Mouse (Mus musculus) gastrocnemius, postnatal 10 days (tissue): ENCODE results near the gene Trmt1. TPM values are rescaled to one million over a fixed set of nuclear protein-coding genes. Genes with fewer than 3 reads are reported as not detected.

Experiments
- DNase-seq: peaks from one replicate; pipeline ENCODE4 v3.0.0; 2021; ENCODE audit warnings: mixed read lengths
- total RNA-seq, 2 experiments: library from RNA; stranded (reverse); gene quantifications; 2 replicates each; pipeline ENCODE4 v1.2.3; 2021

Gene Trmt1
- total RNA-seq, 2 experiments from 2014 or later = 33.7 to 43.9 TPM

DNA sequence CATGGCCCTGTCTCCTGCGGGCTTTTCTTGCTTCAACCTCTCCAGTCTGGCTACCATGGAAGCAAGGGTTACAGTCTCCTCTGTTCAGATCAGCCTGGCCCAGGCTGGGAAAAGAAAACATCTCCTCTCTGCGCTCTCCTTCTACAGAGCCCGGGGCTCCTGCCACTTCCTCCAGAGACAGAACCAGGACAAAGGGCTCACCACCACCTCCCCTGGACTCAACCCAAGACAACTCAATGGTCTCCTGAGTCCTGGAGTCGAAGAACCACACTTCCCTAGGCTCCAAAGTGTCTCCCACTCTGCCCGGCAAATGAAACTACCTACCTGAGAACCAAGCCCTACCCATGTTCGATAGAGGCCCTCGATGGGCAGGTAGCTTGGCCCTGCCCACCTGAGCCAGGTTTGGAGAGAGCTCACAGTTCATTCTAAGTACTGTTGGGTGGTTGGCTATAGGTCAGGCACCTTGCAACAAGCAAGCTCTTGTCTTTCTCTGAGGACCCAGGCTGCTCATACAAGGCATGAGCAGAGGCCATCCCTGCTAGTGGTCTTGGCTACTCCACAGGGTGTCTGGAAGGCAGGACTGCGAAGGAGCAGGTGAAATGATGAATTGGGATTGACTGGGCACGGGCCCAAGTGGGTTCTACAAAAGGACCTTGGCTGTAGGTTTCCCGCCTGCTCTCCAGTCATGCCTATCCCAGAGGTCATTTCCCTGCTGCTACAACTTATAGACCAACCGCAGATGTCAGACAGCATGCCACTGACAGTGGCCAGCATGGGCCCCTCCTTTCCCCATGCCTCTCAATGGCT lies 45.5 kb downstream of the Trmt1 start:
- DNase-seq = peak; percentile 19

DNA sequence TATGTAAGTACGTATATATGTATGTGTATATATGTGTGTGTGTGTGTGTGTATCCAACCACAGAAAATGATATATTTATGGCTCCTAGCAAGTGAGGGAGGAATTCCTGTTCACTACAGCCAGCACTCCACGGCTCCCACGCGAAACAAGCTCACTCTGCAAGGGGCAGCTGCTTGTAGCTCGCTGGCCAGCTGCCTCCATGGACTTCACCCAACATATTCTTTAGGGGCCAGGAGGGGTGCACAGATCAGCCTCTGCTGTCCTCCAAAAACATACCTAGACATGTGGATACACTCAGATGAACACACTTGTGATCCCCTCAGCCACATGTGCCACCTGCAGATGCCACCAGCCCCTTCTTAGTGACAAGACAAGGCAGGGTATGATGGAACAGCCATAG lies 46.4 kb downstream of the Trmt1 start:
- peak; percentile 40 for DNase-seq

GRCm38 (mm10) chr8:84732996-84733395 lies 46.9 kb downstream of the Trmt1 start:
- peak; percentile 29 for DNase-seq

- no peak for DNase-seq
Measured at GRCm38 (mm10) chr8:84733959-84734358, 47.9 kb downstream of the Trmt1 start.

- DNase-seq = no peak
Measured at GRCm38 (mm10) chr8:84734680-84735079, 48.6 kb downstream of the Trmt1 start.

DNA sequence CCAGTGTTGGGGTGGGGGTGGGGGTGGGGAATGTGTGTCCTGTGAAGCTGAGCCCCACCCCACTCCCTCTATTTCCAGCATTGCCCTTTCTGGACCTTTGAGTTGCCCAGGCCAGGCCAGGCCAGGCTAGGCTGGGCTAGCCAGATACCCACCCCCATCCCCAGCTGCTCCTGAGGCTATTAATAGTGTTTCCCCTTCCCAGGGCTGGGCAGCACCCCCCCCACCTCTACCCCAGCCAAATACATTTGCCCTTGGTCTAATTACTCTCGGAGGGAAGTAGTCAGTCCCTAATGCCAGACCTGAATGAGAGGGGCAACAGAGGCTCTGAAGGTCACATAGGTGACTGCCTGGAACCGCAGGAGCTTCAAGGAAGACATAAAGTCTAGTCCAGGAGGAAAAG lies 49.5 kb downstream of the Trmt1 start:
- no peak for DNase-seq

- no peak for DNase-seq
Measured at GRCm38 (mm10) chr8:84736521-84736920, 50.4 kb downstream of the Trmt1 start.

DNA sequence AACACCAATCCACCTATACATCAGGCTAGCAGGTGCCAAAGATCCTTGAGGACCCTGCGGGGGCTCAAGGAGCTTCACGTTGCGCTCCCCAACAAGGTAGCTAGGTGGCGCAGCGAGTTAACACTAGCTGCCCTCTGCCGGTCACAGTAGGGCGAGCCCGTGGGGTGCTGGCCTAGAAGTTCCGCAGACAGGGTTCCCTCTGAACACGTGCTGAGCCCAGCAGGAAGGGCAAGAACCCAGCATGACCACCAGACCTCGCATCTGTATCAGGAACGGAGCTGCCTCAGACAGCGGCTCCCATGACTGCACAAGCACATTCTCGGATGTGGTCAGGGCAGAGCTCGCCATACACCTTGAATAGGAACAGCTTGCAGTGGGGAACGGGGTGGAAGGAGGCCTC lies 51.5 kb downstream of the Trmt1 start:
- peak; percentile 83 for DNase-seq

GRCm38 (mm10) chr8:84738266-84738665 lies 52.2 kb downstream of the Trmt1 start:
- no peak for DNase-seq

DNA sequence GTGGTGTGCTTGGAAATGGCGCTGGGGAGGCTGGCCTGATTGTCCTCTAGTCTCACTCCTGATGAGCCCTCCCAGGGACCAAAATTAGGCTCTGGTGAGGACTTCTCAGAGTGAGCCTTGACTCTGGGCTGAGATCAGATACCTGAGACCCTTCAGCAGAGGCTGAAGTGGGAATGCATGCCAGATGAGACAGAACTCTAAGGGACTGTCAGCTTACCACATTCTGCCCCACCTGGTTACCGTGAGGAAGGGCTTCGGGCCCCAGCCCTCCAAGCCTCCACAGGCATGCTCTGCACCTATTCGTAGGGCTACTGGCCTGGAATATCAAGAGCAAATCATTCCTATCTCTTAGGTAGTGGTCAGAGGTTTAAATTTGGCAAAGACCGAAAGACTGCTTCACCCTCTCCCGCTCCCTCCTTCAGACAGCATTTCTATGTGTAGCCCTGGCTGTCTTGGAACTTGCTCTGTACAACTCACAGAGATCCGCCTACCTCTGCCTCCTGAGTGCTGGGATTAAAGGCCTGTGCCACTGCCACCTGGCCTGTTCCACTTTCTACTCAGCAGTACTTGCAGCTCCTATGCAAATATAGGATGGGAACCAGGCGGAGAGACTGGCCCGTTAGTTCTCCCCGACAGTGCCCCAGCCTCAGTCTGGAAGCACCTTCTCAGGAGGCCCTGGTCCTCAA lies 52.8 kb downstream of the Trmt1 start:
- no peak for DNase-seq

DNA sequence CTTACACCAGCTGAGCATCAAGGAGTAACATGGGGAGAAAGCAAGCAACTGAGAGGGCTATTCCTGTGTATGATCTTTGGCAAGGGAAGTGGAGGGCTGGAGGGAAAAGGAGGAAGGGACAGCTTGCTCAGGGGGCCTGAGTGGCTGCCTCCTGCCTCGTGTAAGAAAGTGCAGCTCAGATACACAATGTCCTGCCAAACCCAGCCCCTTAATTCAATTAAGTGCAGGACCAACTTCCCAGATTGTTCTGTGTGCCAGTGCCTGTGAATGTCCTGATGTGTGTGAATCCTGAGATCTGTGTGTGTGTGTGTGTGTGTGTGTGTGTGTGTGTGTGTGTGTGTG lies 53.3 kb downstream of the Trmt1 start:
- DNase-seq = no peak

DNA sequence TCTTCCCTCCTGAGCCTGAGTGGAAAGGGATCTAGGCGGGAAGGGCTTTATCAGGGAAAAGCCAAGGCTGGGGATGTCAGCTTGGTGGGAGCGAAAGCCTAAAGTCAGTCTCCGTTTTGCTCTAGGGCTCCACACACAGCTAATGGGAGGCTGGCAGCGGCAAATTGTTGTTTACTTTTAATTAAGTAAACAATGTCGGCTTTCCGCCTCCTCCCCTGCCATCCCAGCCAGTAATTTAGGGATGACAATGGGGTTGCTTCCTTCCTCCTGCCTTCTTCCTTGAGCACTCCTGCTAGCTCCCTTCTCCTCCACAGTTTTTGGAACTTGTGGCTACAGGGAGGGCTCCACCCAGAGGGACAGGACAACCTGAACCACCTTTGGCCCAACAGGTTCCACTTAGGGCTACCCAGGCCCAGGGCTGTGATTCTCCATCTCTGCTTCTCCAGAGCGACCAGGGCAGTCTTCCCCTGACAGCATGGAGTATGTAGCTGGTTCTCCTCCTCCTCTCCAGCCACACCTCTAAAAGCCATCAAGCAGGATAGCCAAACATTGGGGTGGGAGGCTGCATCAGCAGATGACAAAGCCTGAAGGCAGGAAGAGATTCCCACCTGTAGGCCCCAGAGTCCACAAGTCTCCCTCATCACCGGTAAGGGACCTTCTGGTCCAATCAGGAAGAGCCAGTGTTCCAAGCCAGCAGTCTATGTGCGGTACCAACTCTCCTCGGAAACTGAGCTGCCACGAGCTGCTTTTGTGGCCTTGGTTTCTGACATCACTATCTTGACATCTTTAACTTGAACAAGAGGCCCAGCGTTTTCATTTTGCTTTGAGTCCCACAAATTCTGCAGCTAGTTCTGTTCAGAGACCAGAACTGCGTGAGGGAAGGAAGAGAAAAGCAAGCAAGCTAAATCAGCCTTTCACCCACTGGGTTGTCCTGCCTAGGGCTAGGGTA lies 55.1 kb downstream of the Trmt1 start:
- DNase-seq = no peak

DNA sequence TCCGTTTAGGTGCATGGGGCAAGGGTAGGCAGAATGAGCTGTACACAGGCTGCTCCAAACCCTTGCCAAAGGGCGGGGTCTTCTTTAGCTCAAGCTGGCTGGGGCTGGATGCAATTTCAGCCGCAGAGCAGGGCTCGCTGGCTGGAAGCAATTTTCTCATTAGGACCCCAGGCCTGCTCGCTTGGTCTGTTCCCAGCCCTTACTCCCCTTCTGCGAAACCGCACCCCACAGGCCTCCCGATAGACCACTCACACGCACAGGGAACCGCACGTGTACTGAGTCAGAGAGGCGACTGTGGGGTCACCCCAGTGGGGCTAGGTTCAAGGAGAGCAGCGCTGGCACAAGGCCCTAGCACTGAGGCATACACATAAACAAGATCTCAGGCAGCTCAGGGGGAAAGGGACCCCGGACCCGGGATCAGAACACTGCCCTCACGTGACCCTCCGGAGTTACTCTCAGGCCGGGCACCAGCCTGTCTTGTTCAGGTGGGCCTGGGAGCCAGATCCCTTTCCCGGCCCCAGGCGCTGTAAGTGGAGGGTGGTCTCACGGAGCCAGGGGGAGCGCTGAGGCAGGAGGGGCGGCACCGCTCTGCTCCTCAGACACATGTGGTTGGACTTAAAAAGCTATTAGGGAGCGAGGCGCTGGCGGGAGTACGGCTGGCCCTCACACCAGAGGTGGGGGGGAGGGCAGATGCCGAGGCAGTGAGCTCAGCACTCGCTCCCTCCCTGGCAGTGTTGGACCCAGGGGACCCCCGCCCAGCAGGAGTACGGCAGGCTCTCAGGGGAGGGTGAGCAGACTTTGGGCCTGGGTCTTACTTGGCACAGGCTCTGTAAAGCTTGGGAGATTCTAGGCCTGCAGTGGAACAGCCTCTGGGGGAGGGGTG lies 56.3 kb downstream of the Trmt1 start:
- DNase-seq = peak; percentile 79

- DNase-seq = no peak
Measured at GRCm38 (mm10) chr8:84743054-84743415, 56.9 kb downstream of the Trmt1 start.

DNA sequence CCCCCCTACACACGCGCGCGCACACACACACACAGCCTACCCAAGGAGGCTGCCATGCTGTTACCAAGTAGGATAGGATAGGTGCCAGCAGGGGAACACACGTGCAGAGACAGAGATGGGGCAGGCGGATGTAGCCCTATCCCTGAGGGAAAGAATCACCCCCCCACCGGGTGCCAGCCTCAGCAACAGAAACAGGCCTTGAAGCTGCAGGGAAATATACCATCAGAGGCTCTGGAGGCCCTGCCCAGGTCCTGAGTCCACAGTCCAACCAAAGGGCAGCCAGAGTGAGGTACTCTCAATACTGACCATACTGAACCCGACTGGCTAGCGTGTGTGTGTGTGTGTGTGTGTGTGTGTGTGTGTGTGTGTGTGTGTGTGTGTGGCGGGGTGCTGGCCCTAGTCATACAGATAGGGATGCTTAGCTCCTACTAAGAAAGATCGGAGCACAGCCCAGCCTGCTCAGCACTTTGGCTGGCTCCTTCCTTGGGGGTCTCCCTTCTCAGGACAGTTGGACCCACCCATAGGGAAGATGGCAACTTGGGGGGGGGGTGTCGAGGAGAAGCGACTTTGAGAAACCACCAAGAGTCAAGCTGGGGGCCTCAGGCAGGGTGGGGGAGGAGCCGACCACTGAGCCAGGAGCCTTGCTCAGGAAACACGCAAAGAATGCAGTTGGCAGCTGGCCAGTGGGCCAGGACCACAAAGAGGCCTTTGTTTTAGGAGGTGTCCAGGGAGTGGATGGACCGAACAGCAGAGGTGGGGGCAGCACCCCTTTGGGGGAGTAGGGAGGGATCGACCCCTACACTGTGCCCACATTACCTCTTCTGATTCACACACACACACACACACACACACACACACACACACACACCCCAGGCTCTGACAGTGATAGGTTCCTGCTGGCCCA lies 57.7 kb downstream of the Trmt1 start:
- DNase-seq = peak; percentile 84

- DNase-seq = peak; percentile 53
Measured at GRCm38 (mm10) chr8:84745032-84745925, 59.2 kb downstream of the Trmt1 start.
